Mouse (Mus musculus): ENCODE data around the gene Elob.

Gene Elob

DNA sequence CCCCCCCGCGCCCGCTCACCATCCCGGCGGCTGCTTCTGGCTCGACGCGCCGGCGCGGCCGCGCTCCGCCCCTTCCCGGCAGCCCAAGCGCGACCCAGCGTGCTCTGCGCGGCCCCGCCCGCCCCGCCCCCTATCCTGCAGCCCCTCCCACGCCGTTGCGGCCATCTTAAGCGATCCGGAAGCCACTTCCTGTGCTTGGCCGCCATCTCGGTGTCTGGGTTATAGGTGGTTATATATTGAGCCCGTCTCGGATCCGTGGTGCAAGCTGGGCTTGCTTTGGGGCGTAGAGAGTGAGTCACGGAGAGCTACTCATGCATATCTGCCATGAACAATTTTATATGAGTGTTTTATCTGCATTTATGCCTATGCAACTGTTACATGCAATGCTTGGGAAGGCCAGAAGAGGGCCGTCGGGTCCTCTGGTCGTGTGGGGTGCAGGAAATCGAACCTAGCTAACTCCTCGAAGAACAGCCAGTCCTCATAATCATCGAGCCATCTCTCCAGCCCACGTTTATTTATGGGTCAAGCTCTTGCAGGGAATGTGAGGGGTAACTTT lies at the start of gene Elob:
Gene Elob, minus strand, starts transcription at position 73 of the 556 bp plus-strand sequence.
- DNase-seq (ENCODE audit: low spot score in 2 of 2) = peak; percentile 68 to 73

DNA sequence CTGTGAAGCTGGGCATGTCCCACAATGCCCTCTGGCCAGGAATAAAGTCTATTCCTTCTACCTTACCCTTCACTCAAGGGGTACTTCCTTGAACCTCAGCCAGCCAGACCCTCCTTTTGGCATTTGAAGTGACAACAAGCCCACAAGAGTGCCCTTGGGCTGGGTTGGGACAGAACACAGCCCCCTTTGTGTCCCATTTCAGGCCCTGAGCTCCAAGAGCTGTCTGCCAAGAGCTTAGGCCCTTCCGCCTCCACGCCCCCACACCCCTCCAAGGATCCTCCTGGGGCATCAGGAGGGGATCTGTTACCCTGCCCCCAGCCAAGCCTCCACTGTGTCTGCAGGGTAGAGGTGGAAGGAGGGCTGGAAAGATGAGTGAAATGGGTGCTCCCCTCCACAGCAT lies 48.2 kb upstream of the Elob start:
- DNase-seq (ENCODE audit: low spot score in 2 of 2) = no peak

- DNase-seq (ENCODE audit: low spot score in 2 of 2) = no peak
Measured at GRCm38 (mm10) chr17:23876741-23877140, 47.8 kb upstream of the Elob start.

- peak in 1 of 2 experiments; percentile 58 for DNase-seq (ENCODE audit: low spot score in 2 of 2)
Measured at GRCm38 (mm10) chr17:23873884-23874856, 45.2 kb upstream of the Elob start.

DNA sequence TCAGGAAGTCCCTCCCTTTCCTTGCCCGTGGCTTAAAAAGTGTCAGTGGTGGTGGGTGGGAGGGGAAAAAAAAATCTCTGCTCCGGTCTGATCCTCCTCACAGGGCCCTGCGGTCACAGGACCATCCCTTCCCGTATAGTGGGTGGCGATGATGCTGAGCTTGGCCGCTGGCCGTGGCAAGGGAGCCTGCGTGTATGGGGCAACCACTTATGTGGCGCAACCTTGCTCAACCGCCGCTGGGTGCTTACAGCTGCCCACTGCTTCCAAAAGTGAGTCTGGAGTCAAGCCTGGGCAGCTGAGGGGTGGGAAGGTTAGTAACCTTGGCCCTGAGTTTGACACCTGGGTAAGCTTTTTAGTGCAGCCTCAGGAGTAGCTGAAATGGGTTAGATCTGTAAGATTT lies 39.6 kb upstream of the Elob start:
- no peak for DNase-seq (ENCODE audit: low spot score in 2 of 2)

- no peak for DNase-seq (ENCODE audit: low spot score in 2 of 2)
Measured at GRCm38 (mm10) chr17:23867756-23868155, 38.8 kb upstream of the Elob start, which contains the start of gene Prss21. Prss21 (plus strand) TSS chr17:23868056.

GRCm38 (mm10) chr17:23862926-23863325 lies 34.0 kb upstream of the Elob start:
- DNase-seq (ENCODE audit: low spot score in 2 of 2) = no peak

GRCm38 (mm10) chr17:23857913-23858312 lies 29.0 kb upstream of the Elob start:
- DNase-seq (ENCODE audit: low spot score in 2 of 2) = peak in 1 of 2 experiments; percentile 30

- DNase-seq (ENCODE audit: low spot score in 2 of 2) = no peak
Measured at GRCm38 (mm10) chr17:23857193-23857592, 28.3 kb upstream of the Elob start.

- no peak for DNase-seq (ENCODE audit: low spot score in 2 of 2)
Measured at GRCm38 (mm10) chr17:23854229-23854765, 25.4 kb upstream of the Elob start.

- DNase-seq (ENCODE audit: low spot score in 2 of 2) = no peak
Measured at GRCm38 (mm10) chr17:23853292-23853691, 24.4 kb upstream of the Elob start.

DNA sequence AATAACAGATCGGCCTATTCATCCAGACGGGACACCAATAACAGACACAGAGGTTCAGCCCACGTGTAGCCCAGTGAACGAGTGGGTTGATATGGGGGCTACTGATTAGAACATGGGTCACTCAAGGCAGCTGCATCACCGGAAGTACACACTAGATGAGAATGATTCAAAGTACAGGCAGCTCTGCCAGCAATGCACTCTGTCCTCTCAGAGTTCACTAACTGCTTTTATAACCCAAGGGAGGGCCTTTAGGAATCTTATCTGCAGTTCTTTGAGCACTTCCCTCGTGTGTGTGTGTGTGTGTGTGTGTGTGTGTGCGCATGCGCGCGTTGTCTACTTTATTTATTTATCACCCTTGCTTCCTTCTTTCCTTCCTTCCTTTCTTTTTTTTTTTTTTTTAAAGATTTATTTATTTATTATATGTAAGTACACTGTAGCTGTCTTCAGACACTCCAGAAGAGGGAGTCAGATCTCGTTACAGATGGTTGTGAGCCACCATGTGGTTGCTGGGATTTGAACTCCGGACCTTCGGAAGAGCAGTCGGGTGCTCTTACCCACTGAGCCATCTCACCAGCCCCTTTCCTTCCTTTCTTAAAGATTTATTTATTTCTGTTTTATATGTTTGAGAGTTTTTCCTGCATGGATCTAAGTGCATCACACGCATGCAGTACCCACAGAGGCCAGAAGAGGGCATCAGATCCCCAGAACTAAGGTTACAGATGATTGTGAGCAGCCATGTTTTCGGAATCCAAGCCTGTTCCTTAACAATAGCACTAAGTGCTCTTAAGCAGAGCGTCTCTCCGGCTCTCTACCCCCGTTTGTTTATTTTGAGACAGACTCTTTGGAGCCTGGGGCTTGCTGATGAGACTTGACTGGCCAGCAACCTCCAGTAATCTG lies 22.2 kb upstream of the Elob start:
- peak in 1 of 2 experiments; percentile 52 for DNase-seq (ENCODE audit: low spot score in 2 of 2)

DNA sequence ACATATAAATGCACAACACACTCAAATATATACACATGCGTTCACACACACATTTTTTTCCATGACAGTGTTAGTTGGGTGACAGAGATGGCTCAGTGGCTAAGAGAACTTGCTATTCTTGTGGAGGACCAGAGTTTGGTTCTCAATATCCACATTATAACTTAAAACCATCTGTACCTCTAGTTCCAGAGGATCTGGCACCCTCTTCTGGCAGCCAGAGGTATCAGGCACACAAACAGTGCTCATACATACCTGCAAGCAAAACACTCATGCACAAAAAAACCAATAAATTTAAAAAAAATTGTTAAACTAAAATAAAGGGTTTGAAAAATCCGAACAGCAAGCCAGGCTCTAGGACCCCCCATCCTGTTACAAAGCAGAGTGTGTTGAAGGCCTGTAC lies 21.1 kb upstream of the Elob start:
- DNase-seq (ENCODE audit: low spot score in 2 of 2) = no peak

DNA sequence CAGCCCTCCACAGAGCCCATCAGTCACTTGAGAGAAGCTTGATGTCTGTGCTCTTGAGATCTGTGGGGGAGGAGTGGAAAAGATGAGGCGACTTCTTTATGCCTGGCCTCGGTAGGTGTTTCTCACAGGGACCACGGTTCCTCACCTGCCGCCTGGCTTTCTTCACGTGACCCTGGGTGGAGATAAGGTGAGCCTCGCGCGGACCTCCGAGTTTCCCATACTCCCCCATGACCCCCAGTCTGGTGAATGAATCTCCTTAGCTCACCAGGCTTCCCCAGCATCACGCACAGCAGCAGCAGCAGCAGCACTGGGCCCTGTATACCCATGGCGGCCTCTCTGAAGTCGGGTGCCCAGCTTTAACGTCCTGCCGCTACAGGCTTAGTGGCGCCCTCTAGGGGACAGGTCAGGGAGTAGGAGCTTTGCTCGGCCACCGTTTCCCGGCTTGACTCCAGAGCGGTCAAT lies 14.9 kb upstream of the Elob start, which contains the start of the genes Prss32 and Prss41:
Gene Prss32, plus strand, starts transcription at position 44 of the 462 bp plus-strand sequence.
Gene Prss41, minus strand, starts transcription at position 361 of the 462 bp plus-strand sequence.
- no peak for DNase-seq (ENCODE audit: low spot score in 2 of 2)

- no peak for DNase-seq (ENCODE audit: low spot score in 2 of 2)
Measured at GRCm38 (mm10) chr17:23843141-23843811, 14.3 kb upstream of the Elob start.

GRCm38 (mm10) chr17:23841145-23841544 lies 12.2 kb upstream of the Elob start:
- DNase-seq (ENCODE audit: low spot score in 2 of 2) = no peak

DNA sequence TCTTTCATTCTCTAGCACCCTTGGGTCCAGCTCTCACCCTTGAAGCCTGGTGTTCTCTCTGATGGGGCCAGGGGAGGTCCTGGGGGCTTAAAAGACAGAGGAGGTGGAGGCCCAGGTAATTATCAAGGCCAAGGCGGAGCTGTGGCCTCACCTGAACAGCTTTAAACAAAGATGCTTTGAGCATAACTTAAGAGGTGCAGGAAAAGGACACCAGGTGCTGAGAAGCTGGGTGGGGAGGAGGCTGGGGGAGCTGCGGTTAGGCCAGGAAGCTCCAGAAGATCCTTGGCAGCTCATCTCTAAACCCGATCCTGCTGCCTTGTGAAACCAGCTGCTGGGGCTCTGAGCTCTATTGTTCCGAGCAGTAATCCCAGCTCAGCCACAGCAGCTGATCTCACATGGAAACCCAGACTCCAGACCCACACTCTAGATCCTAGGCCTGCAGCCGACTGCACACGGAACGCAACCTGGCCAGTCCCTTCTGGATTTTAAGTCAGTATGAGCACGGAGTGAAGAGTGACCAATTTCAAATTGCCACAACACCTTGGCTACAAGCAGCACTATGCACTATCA lies 7.2 kb upstream of the Elob start, which contains the start of gene Prss33:
Gene Prss33, minus strand, starts transcription at position 51 of the 570 bp plus-strand sequence.
- no peak for DNase-seq (ENCODE audit: low spot score in 2 of 2)

- no peak for DNase-seq (ENCODE audit: low spot score in 2 of 2)
Measured at GRCm38 (mm10) chr17:23831201-23831600, 2.3 kb upstream of the Elob start.

- DNase-seq (ENCODE audit: low spot score in 2 of 2) = peak in 1 of 2 experiments; percentile 57
Measured at GRCm38 (mm10) chr17:23828271-23829001, 500 bp downstream of the Elob start.
